Mouse (Mus musculus): ENCODE results near the gene Trpc4.

- peak; percentile 68 for TF ChIP-seq CTCF (IDR thresholded peaks at IDR 0.05; ENCODE audit: low read depth)
- TF ChIP-seq EP300 (optimal IDR thresholded peaks at IDR 0.05) = no peak
These were observed 158.2 kb downstream of the Trpc4 start for GRCm38 (mm10) chr3:54314055-54314454.
